Mouse (Mus musculus) cerebellum, adult 2 months (tissue): ENCODE measurements at regions not wholly inside any gene's neighbourhood (a gene's known extent, or its start where the extent isn't known, plus 50 kb on each side); places are given as distances from the start of the nearest gene placed in this dataset.

Experiments used
- CTCF ChIP-seq: fragments of 200-500 bp; IDR thresholded peaks from 2 replicates; pipeline ENCODE4 v1.5.1; 2011; ENCODE audit warnings: low read depth, mild to moderate bottlenecking, control low read depth, low read length, moderate library complexity, borderline replicate concordance; ENCODE audit not compliant: insufficient read depth
- POLR2A ChIP-seq: fragments of 200-500 bp; IDR thresholded peaks from 2 replicates; pipeline ENCODE4 v1.6.1; 2011; ENCODE audit warnings: low read length, control low read depth, borderline replicate concordance; ENCODE audit not compliant: insufficient read depth

- TF ChIP-seq CTCF = no peak
- no peak for TF ChIP-seq POLR2A
Observed at GRCm38 (mm10) chr3:117486351-117486750, 88.3 kb upstream of the Plppr5 start.
